Mouse (Mus musculus) kidney, adult 2 months (tissue): Measurements from ENCODE around the gene Acsm5.

Experiments
- CTCF ChIP-seq: fragments of 200-500 bp; conservative IDR thresholded peaks from 2 replicates; pipeline ENCODE4 v1.5.1; 2011; ENCODE audit warnings: low read depth, mild to moderate bottlenecking, control low read depth, low read length, moderate library complexity, mixed read lengths; ENCODE audit not compliant: insufficient read depth, insufficient read length
- POLR2A ChIP-seq: fragments of 200-500 bp; IDR thresholded peaks from one replicate; pipeline ENCODE4 v1.6.1; 2011; ENCODE audit warnings: low read depth, low read length, control low read depth

GRCm38 (mm10) chr7:119550471-119551222, 31.4 kb downstream of the Acsm5 start:
- TF ChIP-seq CTCF, result no peak
- no peak for TF ChIP-seq POLR2A
